Mouse (Mus musculus) forebrain, embryonic 10.5 days (tissue): ENCODE measurements around the gene Cd300ld3. TPM values are rescaled to one million over a fixed set of nuclear protein-coding genes. Genes with fewer than 3 reads are reported as not detected.

Source experiments
- DNase-seq: peaks from one replicate; pipeline ENCODE4 v3.0.0-alpha.2; 2017; ENCODE audit warnings: low spot score; ENCODE audit errors: extremely low spot score
- H3K27ac ChIP-seq: fragments of 300-500 bp; sonication (generic); 2 replicates; pipeline ENCODE4 v1.5.1; 2016; ENCODE audit warnings: mild to moderate bottlenecking
- H3K27me3 ChIP-seq: fragments of 300-500 bp; sonication (generic); 2 replicates; pipeline ENCODE4 v1.6.1; 2016; ENCODE audit warnings: mild to moderate bottlenecking; ENCODE audit not compliant: poor library complexity, severe bottlenecking
- H3K36me3 ChIP-seq: fragments of 300-500 bp; sonication (generic); replicated peaks from 2 replicates; pipeline ENCODE4 v1.6.1; 2016; ENCODE audit warnings: mild to moderate bottlenecking, moderate library complexity
- H3K4me1 ChIP-seq: fragments of 300-500 bp; sonication (generic); 2 replicates; pipeline ENCODE4 v1.6.1; 2016
- H3K4me3 ChIP-seq: fragments of 300-500 bp; sonication (generic); 2 replicates; pipeline ENCODE4 v1.5.1; 2016; ENCODE audit warnings: mild to moderate bottlenecking, moderate library complexity
- H3K9me3 ChIP-seq: fragments of 300-500 bp; sonication (generic); 2 replicates; pipeline ENCODE4 v1.6.1; 2016; ENCODE audit warnings: mild to moderate bottlenecking, moderate library complexity
- WGBS: fragments of 180-500 bp; shearing (Covaris S2); methylation state at CpG from one replicate; pipeline ENCODE4 v1.1.7; 2016; 5-methylcytosine and 5-hydroxymethylcytosine counted together
- polyA plus RNA-seq: library from polyadenylated mRNA; unstranded; fragments of >200 nt; fragmentation: Nextera tagmentation; extraction: Ambion mirVana; gene quantifications from 2 replicates; pipeline ENCODE4 v1.2.1, GENCODE M21; 2016

Gene Cd300ld3
- polyA plus RNA-seq, 1 experiment from 2014 or later, result not detected

- DNase-seq, result no peak
Observed at GRCm38 (mm10) chr11:115075859-115076258, 27.6 kb upstream of the Cd300ld3 start.

GRCm38 (mm10) chr11:115075407-115075806 lies 27.2 kb upstream of the Cd300ld3 start:
- WGBS, result 81% methylated on average over 7 of the region's 7 CpGs

More at GRCm38 (mm10) chr11:115075859-115076258, 27.6 kb upstream of the Cd300ld3 start:
- Histone ChIP-seq H3K4me1 (peaks cover 19% of the 10 kb centered on the region), H3K27me3 (peaks cover 25% of the 10 kb centered on the region), H3K27ac (no peak overlapping the region), H3K9me3 (no peaks in the 10 kb centered on the region), H3K36me3 (no peaks in the 10 kb centered on the region), H3K4me3 (no peak overlapping the region)
- 88% methylated on average over 5 of the region's 5 CpGs for WGBS

DNA sequence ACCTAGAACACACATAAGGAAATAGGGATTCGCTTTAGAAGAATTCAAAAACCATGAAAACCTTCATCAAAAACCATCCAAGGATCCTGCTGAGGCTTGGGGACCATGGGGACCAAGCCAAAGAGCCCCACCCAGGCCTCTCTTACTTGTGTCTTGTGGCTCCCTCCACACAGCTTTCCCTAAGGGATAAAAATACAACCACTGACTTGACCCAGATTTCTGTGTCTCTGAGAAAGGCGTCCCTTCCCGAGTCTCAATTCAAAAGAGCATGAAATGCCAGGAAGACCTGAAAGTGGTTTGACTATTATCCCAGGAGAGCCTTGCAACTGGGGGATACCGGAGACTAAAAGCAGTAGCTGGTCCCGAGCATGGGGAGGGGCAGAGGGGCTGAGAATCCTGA lies 24.8 kb upstream of the Cd300ld3 start:
- DNase-seq, result no peak
- H3K9me3 ChIP-seq, result no peaks in the 10 kb centered on the region
- H3K4me3 ChIP-seq, result no peak overlapping the region
- no peaks in the 10 kb centered on the region for H3K36me3 ChIP-seq
- peaks cover 48% of the 10 kb centered on the region for H3K27me3 ChIP-seq
- H3K4me1 ChIP-seq, result peaks cover 30% of the 10 kb centered on the region
- WGBS, result 81% methylated on average over 5 of the region's 5 CpGs
- 0 out of 2 replicates have a peak overlapping the region, but pooled peaks have one; percentile 25 for H3K27ac ChIP-seq

More at GRCm38 (mm10) chr11:115075407-115075806, 27.2 kb upstream of the Cd300ld3 start:
- H3K27me3 ChIP-seq, result peaks cover 28% of the 10 kb centered on the region
- H3K4me3 ChIP-seq, result no peak overlapping the region
- H3K27ac ChIP-seq, result no peak overlapping the region
- H3K36me3 ChIP-seq, result no peaks in the 10 kb centered on the region
- H3K4me1 ChIP-seq, result peaks cover 24% of the 10 kb centered on the region
- no peak for DNase-seq
- H3K9me3 ChIP-seq, result no peaks in the 10 kb centered on the region

- no peaks in the 10 kb centered on the region for H3K9me3 ChIP-seq
- peaks cover 52% of the 10 kb centered on the region for H3K27me3 ChIP-seq
- DNase-seq, result peak; percentile 26
- H3K36me3 ChIP-seq, result no peaks in the 10 kb centered on the region
- 29% methylated on average over 14 of the region's 14 CpGs for WGBS
- H3K27ac ChIP-seq, result peak overlapping the region; percentile 73
- peak overlapping the region; percentile 13; the same call in 1 of the 2 replicates for H3K4me3 ChIP-seq
- peaks cover 30% of the 10 kb centered on the region for H3K4me1 ChIP-seq
Observed at GRCm38 (mm10) chr11:115071631-115072294, 23.6 kb upstream of the Cd300ld3 start.

GRCm38 (mm10) chr11:115071015-115071551 lies 22.9 kb upstream of the Cd300ld3 start:
- DNase-seq, result peak; percentile 39
- peaks cover 52% of the 10 kb centered on the region for H3K27me3 ChIP-seq
- peaks cover 30% of the 10 kb centered on the region for H3K4me1 ChIP-seq
- H3K4me3 ChIP-seq, result peak overlapping the region; percentile 13; the same call in 1 of the 2 replicates
- H3K36me3 ChIP-seq, result no peaks in the 10 kb centered on the region
- 10% methylated on average over 9 of the region's 9 CpGs for WGBS
- no peaks in the 10 kb centered on the region for H3K9me3 ChIP-seq
- H3K27ac ChIP-seq, result peak overlapping the region; percentile 73; the same call in 1 of the 2 replicates

GRCm38 (mm10) chr11:115066768-115067167 lies 18.6 kb upstream of the Cd300ld3 start:
- WGBS, result 80% methylated on average over 6 of the region's 6 CpGs
- Histone ChIP-seq H3K9me3 (no peaks in the 10 kb centered on the region), H3K36me3 (no peaks in the 10 kb centered on the region), H3K4me1 (peaks cover 26% of the 10 kb centered on the region), H3K27me3 (peaks cover 27% of the 10 kb centered on the region), H3K27ac (no peak overlapping the region), H3K4me3 (no peak overlapping the region)
- no peak for DNase-seq

DNA sequence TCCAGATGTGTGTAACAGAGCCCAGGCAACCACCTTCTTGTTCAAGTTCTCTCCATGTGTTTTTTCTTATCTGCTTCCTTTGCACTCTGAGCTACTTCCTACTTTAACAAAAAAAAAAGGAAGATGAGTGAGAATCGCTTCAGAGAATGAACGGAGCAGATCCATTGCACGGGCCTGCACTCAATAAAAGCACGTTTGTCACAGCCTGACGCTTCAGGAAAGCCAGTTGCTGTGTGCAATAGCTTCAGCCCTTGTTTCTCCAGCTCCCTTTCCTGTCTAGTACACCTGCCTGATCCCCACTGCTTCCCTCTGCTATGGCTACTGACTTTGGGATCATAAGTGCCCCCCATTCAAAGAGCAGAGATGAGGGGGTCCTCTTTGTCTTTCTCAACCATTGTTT lies 13.9 kb upstream of the Cd300ld3 start, which contains the start of gene Cd300e:
TSS of gene Cd300e (minus strand) at position 101 of the 400 bp plus-strand sequence.
- no peak within 1 kb of the TSS for H3K27ac ChIP-seq
- 40% methylated on average over 5 of the region's 5 CpGs for WGBS
- no peak within 1 kb of the TSS for H3K4me3 ChIP-seq
- H3K9me3 ChIP-seq, result no peaks in the 10 kb centered on the region
- no peaks in the 10 kb centered on the region for H3K27me3 ChIP-seq
- no peak for DNase-seq
- no peaks in the 10 kb centered on the region for H3K36me3 ChIP-seq
- H3K4me1 ChIP-seq, result peaks cover 8% of the 10 kb centered on the region

DNA sequence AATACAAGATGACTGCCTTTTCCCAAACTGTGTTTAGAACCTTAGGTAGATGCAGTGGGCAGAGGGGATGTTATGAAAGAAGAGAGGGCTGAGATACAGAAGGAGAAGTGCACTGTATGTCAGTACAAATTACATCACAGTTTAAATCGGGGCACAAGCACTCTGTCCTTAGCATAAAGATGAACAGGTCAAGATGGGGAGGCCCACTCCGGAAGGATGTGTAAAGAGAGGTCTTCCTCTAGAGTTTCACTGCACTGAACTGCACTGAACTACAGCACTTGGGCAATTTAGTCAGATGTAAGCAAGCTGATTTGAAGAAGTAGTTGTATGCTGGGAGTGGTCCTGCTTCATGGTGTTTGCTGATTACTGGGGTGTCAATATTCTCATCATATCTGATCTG lies 11.6 kb upstream of the Cd300ld3 start:
- 89% methylated on average over 2 of the region's 2 CpGs for WGBS

DNA sequence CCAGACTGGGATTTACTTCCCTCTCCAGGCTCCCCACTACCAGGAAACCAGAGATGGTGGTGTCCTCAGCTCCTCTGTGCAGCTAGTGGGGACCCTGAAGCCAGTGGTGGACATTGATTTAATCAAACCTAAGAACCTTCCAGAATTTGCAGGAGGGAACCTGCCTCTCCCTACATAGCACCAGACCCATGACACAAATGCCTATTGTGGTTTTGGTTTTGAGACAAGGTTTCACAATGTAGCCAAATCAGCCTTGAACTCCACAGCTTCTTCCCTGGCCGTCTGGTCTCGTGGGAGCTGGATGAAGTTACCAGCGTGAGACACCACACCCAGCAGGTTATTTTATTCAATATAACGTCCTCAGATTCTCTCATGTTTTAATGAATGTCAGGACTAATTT lies 10.5 kb upstream of the Cd300ld3 start:
- Histone ChIP-seq H3K36me3 (no peaks in the 10 kb centered on the region), H3K27ac (no peak overlapping the region), H3K4me1 (peaks cover 8% of the 10 kb centered on the region), H3K4me3 (no peak overlapping the region), H3K9me3 (no peaks in the 10 kb centered on the region), H3K27me3 (no peaks in the 10 kb centered on the region)
- DNase-seq, result no peak
- 81% methylated on average over 4 of the region's 4 CpGs for WGBS

More for the DNA sequence above, 11.6 kb upstream of the Cd300ld3 start:
- Histone ChIP-seq H3K9me3 (no peaks in the 10 kb centered on the region), H3K27ac (no peak overlapping the region), H3K4me3 (no peak overlapping the region), H3K27me3 (no peaks in the 10 kb centered on the region), H3K4me1 (peaks cover 8% of the 10 kb centered on the region), H3K36me3 (no peaks in the 10 kb centered on the region)
- DNase-seq, result no peak

- no peak for DNase-seq
- Histone ChIP-seq H3K27me3 (no peaks in the 10 kb centered on the region), H3K9me3 (no peaks in the 10 kb centered on the region)
Observed at GRCm38 (mm10) chr11:115054537-115054936, 6.3 kb upstream of the Cd300ld3 start.

DNA sequence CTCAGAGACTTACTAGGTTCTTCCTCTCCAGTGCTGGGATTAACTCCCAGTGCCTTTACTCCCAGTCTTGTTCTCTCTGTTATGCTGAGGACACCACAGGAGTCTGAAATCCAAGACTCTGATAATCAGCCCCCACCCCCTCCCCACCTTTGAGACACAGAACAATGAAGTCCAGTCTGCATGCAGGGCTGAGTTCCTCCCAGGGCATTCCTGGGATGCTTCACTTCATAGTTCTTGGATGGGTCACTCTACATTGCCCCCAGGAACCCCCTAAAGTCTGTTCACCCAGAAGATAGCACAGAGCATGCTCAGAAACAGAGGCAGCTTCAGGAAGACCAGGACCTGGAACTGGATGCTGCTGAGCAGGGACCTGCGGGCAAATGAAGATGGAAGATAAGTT lies 4.8 kb upstream of the Cd300ld3 start:
- 91% methylated on average over 1 of the region's 1 CpGs for whole genome bisulfite sequencing
- Histone ChIP-seq H3K27ac (no peak overlapping the region), H3K9me3 (no peaks in the 10 kb centered on the region), H3K4me1 (no peaks in the 10 kb centered on the region), H3K4me3 (no peak overlapping the region), H3K27me3 (no peaks in the 10 kb centered on the region), H3K36me3 (no peaks in the 10 kb centered on the region)
- no peak for DNase-seq

More at GRCm38 (mm10) chr11:115054537-115054936, 6.3 kb upstream of the Cd300ld3 start:
- H3K4me3 ChIP-seq, result no peak overlapping the region
- no peaks in the 10 kb centered on the region for H3K4me1 ChIP-seq
- no peaks in the 10 kb centered on the region for H3K36me3 ChIP-seq
- H3K27ac ChIP-seq, result no peak overlapping the region

DNA sequence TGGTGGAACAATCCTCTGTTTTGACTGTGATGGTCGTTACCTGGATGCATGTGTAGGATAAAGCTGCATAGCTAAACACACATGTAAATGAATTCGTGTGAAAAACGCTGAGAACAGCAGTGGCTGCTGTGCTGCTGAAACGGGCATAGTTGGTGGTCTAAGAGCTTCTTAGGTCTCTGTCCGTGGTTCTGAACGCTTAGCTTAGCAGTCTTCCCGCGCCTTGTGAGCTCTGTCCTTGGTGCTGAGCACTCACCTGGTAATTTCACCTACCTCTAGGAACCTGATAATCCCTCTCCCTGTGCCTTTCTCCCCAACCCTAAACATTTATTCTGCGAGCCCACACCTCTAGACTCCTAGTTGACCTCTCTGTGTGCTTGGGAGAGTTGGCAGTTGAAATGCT lies 4.0 kb upstream of the Cd300ld3 start:
- Histone ChIP-seq H3K27ac (no peak overlapping the region), H3K4me1 (no peaks in the 10 kb centered on the region), H3K27me3 (no peaks in the 10 kb centered on the region), H3K9me3 (no peaks in the 10 kb centered on the region), H3K36me3 (no peaks in the 10 kb centered on the region), H3K4me3 (no peak overlapping the region)
- DNase-seq, result peak; percentile 39
- WGBS, result 3% methylated on average over 9 of the region's 9 CpGs

GRCm38 (mm10) chr11:115049282-115049895 lies 1.2 kb upstream of the Cd300ld3 start:
- WGBS, result 47% methylated on average over 3 of the region's 3 CpGs
- Histone ChIP-seq H3K27ac (no peak overlapping the region), H3K4me1 (no peaks in the 10 kb centered on the region), H3K9me3 (no peaks in the 10 kb centered on the region), H3K36me3 (no peaks in the 10 kb centered on the region), H3K4me3 (no peak overlapping the region), H3K27me3 (no peaks in the 10 kb centered on the region)
- DNase-seq, result no peak
